Mouse (Mus musculus): ENCODE results near the gene Clnk.

- TF ChIP-seq CTCF (conservative IDR thresholded peaks at IDR 0.05; ENCODE audit: low read length) (no peak), NANOG (IDR thresholded peaks at IDR 0.05; ENCODE audit: borderline replicate concordance, low read length) (no peak)
Measured at GRCm38 (mm10) chr5:38812916-38813315, 63.7 kb downstream of the Clnk start.

Measured in E14TG2a.4 (cell line).